Mouse (Mus musculus) G1E (cell line): ENCODE measurements around the gene Tmem91.

Experiments
- CTCF ChIP-seq: IDR thresholded peaks from 2 replicates; pipeline ENCODE4 v1.5.1; 2012; ENCODE audit warnings: low read depth, low read length, inconsistent platforms, mixed read lengths
- GATA1 ChIP-seq: IDR thresholded peaks from 2 replicates; pipeline ENCODE4 v1.6.1; 2012; ENCODE audit warnings: borderline replicate concordance, low read length, inconsistent platforms, mixed read lengths
- POLR2AphosphoS5 ChIP-seq: IDR thresholded peaks from 2 replicates; pipeline ENCODE4 v1.6.1; 2012; ENCODE audit warnings: low read depth, low read length, inconsistent platforms; ENCODE audit not compliant: insufficient replicate concordance
- TAL1 ChIP-seq: conservative IDR thresholded peaks from 2 replicates; pipeline ENCODE4 v1.6.1; 2012; ENCODE audit warnings: low read depth, low read length, inconsistent platforms, mixed read lengths

GRCm38 (mm10) chr7:25644631-25645030 lies 30.3 kb downstream of the Tmem91 start:
- TF ChIP-seq CTCF = no peak
- no peak for TF ChIP-seq GATA1
- no peak for TF ChIP-seq TAL1
- no peak for TF ChIP-seq POLR2AphosphoS5
